Mouse (Mus musculus) midbrain, postnatal 0 days (tissue): ENCODE results near the gene Tenm4. TPM values are rescaled to one million over a fixed set of nuclear protein-coding genes. Genes with fewer than 3 reads are reported as not detected.

ENCODE experiments used
- ATAC-seq: fragments of 200-750 bp; cut with Nextera tagmentation; 2 replicates; pipeline ENCODE4 v1.8.0; 2017; ENCODE audit warnings: moderate number of reproducible peaks, mild to moderate bottlenecking, moderate TSS enrichment, moderate library complexity; ENCODE audit not compliant: low FRiP score
- DNase-seq: peaks from one replicate; pipeline ENCODE4 v3.0.0-alpha.2; 2015; ENCODE audit warnings: low spot score
- H3K27ac ChIP-seq: fragments of 300-500 bp; sonication (generic); 2 replicates; pipeline ENCODE4 v1.5.1; 2014; ENCODE audit warnings: low read depth, mild to moderate bottlenecking, low read length, mixed read lengths
- H3K27me3 ChIP-seq: fragments of 300-500 bp; sonication (generic); 2 replicates; pipeline ENCODE4 v1.6.1; 2014; ENCODE audit warnings: low read length, control low read depth, mixed read lengths; ENCODE audit not compliant: insufficient read depth
- H3K36me3 ChIP-seq: fragments of 300-500 bp; sonication (generic); 2 replicates; pipeline ENCODE4 v1.6.1; 2014; ENCODE audit warnings: low read length, control low read depth, mixed read lengths; ENCODE audit not compliant: insufficient read depth
- H3K4me1 ChIP-seq: fragments of 300-500 bp; sonication (generic); 2 replicates; pipeline ENCODE4 v1.6.1; 2014; ENCODE audit warnings: mild to moderate bottlenecking, control low read depth, antibody characterized with exemption, low read length, mixed read lengths; ENCODE audit not compliant: insufficient read depth
- H3K4me2 ChIP-seq: fragments of 300-500 bp; sonication (generic); 2 replicates; pipeline ENCODE4 v1.6.1; 2014; ENCODE audit warnings: low read depth, mild to moderate bottlenecking, low read length, mixed read lengths; ENCODE audit not compliant: poor library complexity, severe bottlenecking
- H3K4me3 ChIP-seq: fragments of 300-500 bp; sonication (generic); 2 replicates; pipeline ENCODE4 v1.5.1; 2014; ENCODE audit warnings: low read depth, mild to moderate bottlenecking, low read length, moderate library complexity
- H3K9ac ChIP-seq: fragments of 300-500 bp; sonication (generic); replicated peaks from 2 replicates; pipeline ENCODE4 v1.6.1; 2014; ENCODE audit warnings: mild to moderate bottlenecking, low read length, moderate library complexity, mixed read lengths; ENCODE audit not compliant: poor library complexity, severe bottlenecking
- H3K9me3 ChIP-seq: fragments of 300-500 bp; sonication (generic); 2 replicates; pipeline ENCODE4 v1.6.1; 2016; ENCODE audit warnings: low read length, control low read depth
- CTCF ChIP-seq: IDR thresholded peaks from 2 replicates; pipeline ENCODE4 v1.5.1; 2016; ENCODE audit warnings: antibody characterized with exemption, mild to moderate bottlenecking
- WGBS: fragments of 180-500 bp; shearing (Covaris S2); extraction: QIAGEN DNeasy Blood & Tissue Kit; methylation state at CpG from one replicate; pipeline ENCODE4 v1.1.7; 2014; 5-methylcytosine and 5-hydroxymethylcytosine counted together
- polyA plus RNA-seq: library from polyadenylated mRNA; unstranded; fragments of >200 nt; fragmentation: Nextera tagmentation; extraction: Ambion mirVana; gene quantifications from 2 replicates; pipeline ENCODE4 v1.2.1, GENCODE M21; 2015
- total RNA-seq: library from RNA; depleted of rRNA; stranded (reverse); fragments of >200 nt; gene quantifications from 2 replicates; pipeline ENCODE4 v1.2.3, GENCODE M21; 2014

The Tenm4 gene
- total and polyA plus RNA-seq, 2 experiments from 2014 or later = 35.9 to 56.0 TPM

DNA sequence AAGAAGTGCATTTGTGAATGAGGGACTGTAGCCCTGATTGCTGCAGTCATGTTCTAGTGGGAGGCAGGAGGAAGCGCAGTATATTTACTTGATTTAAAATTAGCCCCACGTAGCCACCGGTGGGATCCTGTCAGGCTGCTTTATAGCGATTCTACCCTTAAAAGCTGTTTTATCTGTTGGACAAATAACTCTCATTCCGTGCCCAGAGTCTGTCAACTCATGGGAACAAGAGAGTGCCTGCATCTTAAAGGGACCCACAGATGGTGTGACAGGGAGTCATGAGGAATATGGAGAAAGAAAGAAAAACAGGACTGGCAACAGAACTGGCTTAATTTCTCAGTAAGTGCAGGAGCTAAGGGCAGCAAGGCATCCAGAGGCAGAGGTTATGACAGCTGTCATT lies 549.4 kb downstream of the Tenm4 start:
- Histone ChIP-seq H3K9me3 (no peaks in the 10 kb centered on the region), H3K4me3 (no peak overlapping the region), H3K27ac (no peak overlapping the region), H3K4me2 (no peak overlapping the region), H3K27me3 (peaks cover 3% of the 10 kb centered on the region; the same call in 1 of the 2 replicates), H3K4me1 (peaks cover 8% of the 10 kb centered on the region), H3K36me3 (no peaks in the 10 kb centered on the region), H3K9ac (no peak overlapping the region)
- ATAC-seq (no peak), DNase-seq (no peak)
- whole genome bisulfite sequencing = 53% methylated on average over 5 of the region's 5 CpGs
- TF ChIP-seq CTCF = no peak

DNA sequence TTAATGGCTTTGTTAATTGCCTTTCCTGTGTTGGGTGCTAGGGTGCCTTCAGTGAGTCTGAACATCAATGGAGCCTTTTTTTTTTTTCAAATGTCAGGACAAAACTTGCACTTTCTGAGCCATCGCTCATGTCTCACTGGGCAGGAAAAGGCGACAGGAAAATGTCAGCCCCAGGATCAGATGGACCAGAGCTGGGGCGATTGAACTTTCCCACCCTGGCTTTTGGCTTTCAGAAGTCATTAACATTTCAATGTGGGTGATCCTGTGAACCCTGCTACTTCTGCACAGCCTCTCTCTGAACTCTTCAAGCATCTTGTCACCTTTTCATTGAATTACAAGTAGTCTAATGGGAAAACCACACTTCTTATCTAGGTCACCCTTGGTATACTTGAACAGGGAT lies 551.8 kb downstream of the Tenm4 start:
- 43% methylated on average over 3 of the region's 3 CpGs for WGBS
- no peaks in the 10 kb centered on the region for H3K27me3 ChIP-seq
- H3K4me3 ChIP-seq = no peak overlapping the region
- H3K4me1 ChIP-seq = peaks cover 8% of the 10 kb centered on the region
- H3K4me2 ChIP-seq = no peak overlapping the region
- no peak overlapping the region for H3K9ac ChIP-seq
- ATAC-seq (no peak), DNase-seq (no peak)
- H3K27ac ChIP-seq = no peak overlapping the region
- H3K9me3 ChIP-seq = no peaks in the 10 kb centered on the region
- H3K36me3 ChIP-seq = peaks cover 3% of the 10 kb centered on the region; the same call in 1 of the 2 replicates
- TF ChIP-seq CTCF = no peak

DNA sequence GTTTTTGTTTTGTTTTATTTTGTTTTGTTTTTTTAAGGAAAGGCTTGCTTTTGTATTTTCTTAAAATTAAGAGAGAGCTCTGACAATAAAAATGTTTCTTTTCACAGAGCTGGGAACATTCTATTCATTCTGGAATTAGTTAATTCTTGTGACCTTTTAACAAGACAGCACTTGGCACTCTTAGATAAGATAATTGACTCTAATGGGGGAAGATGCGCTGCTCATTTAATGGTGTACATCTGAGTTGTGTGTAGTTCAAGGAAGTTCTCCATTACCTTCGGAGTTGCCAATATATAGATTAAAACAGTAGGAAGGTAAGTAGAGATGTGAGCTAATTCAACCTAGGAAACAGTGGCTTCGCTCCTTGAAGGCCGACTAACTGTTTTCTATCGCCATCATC lies 554.6 kb downstream of the Tenm4 start:
- DNase-seq (no peak), ATAC-seq (no peak)
- Histone ChIP-seq H3K9me3 (no peaks in the 10 kb centered on the region), H3K36me3 (peaks cover 3% of the 10 kb centered on the region; the same call in 1 of the 2 replicates), H3K9ac (no peak overlapping the region), H3K4me3 (no peak overlapping the region), H3K4me2 (no peak overlapping the region), H3K4me1 (no peaks in the 10 kb centered on the region), H3K27me3 (no peaks in the 10 kb centered on the region), H3K27ac (no peak overlapping the region)
- WGBS = 97% methylated on average over 5 of the region's 5 CpGs
- TF ChIP-seq CTCF = no peak

DNA sequence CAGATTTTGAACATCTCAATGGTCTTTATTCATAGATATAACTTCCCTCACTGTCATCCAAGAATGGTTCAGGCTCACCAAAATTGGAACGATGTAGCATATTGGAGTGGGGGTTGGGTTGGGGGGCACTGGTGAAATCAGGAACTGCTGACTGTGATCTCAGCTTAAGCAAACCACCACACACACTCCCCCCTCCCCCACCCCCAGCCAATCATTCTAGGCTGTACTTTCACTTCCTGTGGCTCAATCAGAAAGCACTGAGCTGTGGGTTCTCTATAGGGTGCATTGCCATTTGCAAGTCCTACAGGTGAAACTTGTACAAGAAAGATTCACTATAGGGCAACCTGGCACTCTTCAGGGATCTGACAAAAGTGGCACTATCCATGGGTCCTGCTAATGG lies 559.3 kb downstream of the Tenm4 start:
- Histone ChIP-seq H3K36me3 (peaks cover 3% of the 10 kb centered on the region; the same call in 1 of the 2 replicates), H3K27me3 (no peaks in the 10 kb centered on the region), H3K4me2 (no peak overlapping the region), H3K9ac (no peak overlapping the region), H3K4me3 (no peak overlapping the region), H3K4me1 (no peaks in the 10 kb centered on the region), H3K9me3 (no peaks in the 10 kb centered on the region), H3K27ac (no peak overlapping the region)
- DNase-seq (no peak), ATAC-seq (no peak)
- 89% methylated on average over 1 of the region's 1 CpGs for WGBS
- no peak for TF ChIP-seq CTCF

DNA sequence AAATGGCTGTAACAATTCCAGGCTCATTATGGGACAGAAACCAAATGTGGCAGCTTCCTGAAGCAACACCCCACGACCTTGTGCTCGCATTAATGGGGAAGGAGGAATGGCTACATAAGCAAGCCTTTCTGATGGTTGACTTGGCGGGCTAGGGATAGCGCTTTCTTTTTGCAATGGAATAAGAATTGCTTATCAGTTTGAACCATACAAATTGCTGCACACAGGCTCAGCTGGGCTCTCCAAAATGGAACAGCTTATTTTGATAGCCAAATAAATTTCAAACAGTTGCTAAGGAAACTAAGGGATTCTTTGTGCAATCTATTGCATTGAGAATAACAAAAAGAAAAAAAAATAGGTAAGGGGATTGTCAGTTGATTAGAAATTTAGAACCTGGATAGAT lies 560.9 kb downstream of the Tenm4 start:
- Histone ChIP-seq H3K4me3 (no peak overlapping the region), H3K36me3 (no peaks in the 10 kb centered on the region), H3K27ac (no peak overlapping the region), H3K9ac (no peak overlapping the region), H3K9me3 (no peaks in the 10 kb centered on the region), H3K4me1 (no peaks in the 10 kb centered on the region), H3K4me2 (no peak overlapping the region), H3K27me3 (no peaks in the 10 kb centered on the region)
- WGBS = 75% methylated on average over 4 of the region's 4 CpGs
- no peak for TF ChIP-seq CTCF
- DNase-seq = no peak
- no peak for ATAC-seq

DNA sequence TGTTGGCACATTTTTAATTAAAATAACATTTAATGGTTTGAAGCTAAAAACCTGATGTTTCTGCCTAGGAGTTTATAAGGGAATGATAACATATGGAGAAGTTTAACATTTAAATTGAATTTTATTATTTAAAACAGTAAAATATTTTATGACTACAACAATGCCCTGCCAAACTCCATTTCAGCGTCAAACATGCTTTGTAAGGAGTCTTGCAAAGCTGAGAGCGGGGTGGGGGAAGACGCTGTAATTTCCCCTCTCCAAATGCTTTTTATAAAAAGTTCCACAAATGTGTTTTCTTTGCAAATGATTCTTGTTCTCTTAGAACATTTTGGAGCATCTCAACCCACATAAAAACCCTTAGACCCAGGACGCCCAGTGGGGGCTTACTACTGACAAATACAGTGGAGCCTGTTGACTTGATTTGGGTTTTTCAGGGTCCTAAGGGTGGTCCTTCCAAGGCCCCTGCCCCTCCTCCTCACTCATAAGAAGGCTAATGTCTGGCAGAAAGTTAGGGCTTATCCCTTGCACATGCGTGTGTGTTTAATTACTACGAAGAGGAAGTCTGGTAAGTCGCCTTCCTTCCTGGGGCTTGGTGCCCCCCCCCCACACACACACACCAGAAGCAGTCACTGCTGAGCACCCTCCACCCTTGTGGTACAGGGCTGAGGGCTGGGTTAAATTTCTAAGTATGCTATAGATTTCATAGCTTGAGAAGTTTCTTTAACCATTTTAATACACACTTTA lies 563.4 kb downstream of the Tenm4 start:
- Histone ChIP-seq H3K36me3 (no peaks in the 10 kb centered on the region), H3K4me1 (no peaks in the 10 kb centered on the region), H3K9me3 (no peaks in the 10 kb centered on the region), H3K4me2 (no peak overlapping the region), H3K27ac (no peak overlapping the region), H3K9ac (no peak overlapping the region), H3K4me3 (no peak overlapping the region), H3K27me3 (no peaks in the 10 kb centered on the region)
- DNase-seq (no peak), ATAC-seq (no peak)
- 87% methylated on average over 7 of the region's 7 CpGs for WGBS
- TF ChIP-seq CTCF = no peak
